Mouse (Mus musculus): ENCODE results near the gene Gimap5.

DNA sequence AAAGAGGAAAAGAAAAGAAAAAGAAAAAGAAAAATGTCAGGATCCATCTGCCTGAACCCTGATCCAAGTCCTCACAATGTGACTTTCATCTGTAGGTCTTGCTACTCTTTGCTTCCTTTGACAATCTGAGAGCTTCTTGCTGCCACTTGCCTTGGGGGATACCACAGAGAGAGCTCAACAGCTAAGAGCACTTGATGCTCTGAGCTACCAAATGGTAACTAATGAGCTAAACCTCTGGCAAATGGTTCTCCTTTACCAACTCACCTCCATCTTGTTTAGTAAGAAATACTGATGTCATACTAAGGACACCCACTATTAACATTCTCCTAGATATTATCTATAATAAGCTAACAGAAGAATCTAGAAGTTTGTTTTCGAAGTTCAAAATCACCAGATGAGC, 12.3 kb upstream of the Gimap5 start:
- TF ChIP-seq MAFK (IDR thresholded peaks at IDR 0.05; ENCODE audit: insufficient read depth, low read depth, low read length) (no peak), ZNF384 (IDR thresholded peaks at IDR 0.05; ENCODE audit: low read depth, low read length) (no peak)

All from ES-E14 (cell line).